Mouse (Mus musculus) ES-CJ7 (cell line): ENCODE data around the gene Hmcn2.

Experiments used
- DNase-seq: peaks from one replicate; pipeline ENCODE4 v3.0.0; 2011; ENCODE audit warnings: low read depth, low spot score

Hmcn2 gene

GRCm38 (mm10) chr2:31454280-31454679 lies 140.1 kb downstream of the Hmcn2 start:
- peak; percentile 51 for DNase-seq

DNA sequence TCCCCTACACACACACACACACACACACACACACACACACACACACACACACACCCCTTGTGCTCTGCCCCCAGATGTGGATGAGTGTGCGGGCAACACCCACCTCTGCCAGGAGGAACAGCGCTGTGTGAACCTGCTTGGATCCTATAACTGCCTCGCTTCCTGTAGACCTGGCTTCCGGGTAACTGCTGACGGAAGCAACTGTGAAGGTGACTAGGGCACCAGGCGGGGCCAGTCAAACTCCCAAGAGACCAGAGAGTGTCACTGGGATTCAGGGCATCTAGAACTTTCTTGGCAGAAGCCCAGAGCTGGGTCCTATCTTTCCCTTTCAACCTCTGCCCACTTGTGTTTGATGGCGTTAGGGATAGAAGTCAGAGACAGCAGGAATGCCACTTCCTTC lies 141.2 kb downstream of the Hmcn2 start:
- no peak for DNase-seq

DNA sequence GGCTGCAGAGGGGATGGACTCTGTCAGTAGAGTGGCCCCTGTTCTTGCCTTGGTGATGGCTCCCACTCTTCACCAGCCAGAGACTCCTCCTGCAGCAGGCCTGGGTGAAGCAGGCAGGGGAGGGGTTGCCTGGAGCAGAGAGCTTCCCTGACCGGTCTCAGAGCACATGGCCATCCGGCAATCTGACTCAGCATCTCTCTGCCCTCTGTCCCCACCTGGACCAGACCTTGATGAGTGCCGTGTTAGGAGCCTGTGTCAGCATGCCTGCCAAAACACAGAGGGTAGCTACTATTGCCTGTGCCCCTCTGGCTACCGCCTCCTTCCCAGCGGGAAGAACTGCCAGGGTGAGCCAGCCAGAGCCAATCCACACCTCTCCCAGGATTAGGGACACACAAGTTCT lies 144.2 kb downstream of the Hmcn2 start:
- no peak for DNase-seq

GRCm38 (mm10) chr2:31458989-31459936 lies 145.0 kb downstream of the Hmcn2 start:
- no peak for DNase-seq

DNA sequence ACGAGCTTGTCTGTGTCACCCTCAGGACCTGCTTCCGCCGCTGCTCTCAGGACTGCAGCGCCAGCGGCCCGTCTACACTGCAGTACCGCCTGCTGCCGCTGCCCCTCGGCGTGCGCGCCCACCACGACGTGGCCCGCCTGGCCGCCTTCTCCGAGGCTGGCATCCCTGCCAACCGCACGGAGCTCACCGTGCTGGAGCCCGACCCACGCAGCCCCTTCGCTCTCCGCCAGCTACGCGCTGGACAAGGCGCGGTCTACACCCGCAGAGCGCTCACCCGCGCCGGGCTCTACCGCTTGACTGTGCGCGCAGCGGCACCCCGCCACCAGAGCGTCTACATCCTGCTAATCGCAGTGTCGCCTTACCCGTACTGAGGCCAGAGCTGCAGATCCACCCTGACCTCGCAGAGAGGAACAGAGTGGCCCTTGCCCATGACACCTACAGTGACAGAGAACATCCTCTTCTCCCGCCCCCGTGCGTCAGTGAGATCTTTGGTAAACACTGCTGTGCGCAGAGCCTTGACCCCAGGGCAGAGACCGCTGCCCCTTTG lies 145.9 kb downstream of the Hmcn2 start:
- DNase-seq = peak; percentile 60

DNA sequence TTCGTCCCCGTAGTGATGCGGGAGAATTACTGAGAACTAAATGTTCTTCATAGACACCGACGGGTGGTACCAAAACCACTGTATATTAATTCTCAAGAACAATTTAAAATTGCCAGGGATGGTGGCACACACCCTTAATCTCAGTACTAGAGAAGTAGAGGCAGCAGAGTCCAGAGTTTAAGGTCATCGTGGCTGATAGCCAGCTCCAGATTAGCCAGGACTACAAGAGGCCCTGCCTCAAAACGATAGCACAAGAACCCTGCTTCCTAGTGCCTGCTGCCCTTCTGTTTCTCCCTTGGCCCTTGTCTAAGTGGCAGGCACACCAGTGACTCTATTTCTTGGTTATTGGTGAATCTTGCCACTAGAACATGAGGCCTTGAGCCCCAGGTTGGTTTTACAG lies 146.7 kb downstream of the Hmcn2 start:
- no peak for DNase-seq

DNA sequence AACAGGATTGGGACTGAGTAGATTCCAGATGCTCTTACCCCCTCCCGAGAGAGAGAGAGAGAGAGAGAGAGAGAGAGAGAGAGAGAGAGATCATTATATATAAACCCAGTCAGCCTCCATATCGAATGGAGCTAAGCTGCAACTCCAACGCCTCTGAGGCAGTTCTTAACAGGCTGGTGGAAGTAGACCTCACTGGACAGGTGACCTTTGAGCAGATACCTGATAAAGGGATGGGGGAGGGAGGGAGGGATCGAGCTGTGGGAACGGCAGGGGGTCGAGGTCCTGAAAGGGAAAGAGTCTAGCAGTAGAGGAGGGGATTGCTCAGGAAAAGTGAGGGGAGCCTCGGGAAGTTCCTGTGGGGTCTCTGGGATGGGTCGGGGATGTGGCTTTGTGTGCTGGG lies 147.8 kb downstream of the Hmcn2 start:
- DNase-seq = no peak

GRCm38 (mm10) chr2:31463253-31463652 lies 149.0 kb downstream of the Hmcn2 start:
- DNase-seq = no peak

- no peak for DNase-seq
These were observed 149.7 kb downstream of the Hmcn2 start for GRCm38 (mm10) chr2:31463696-31464528.

GRCm38 (mm10) chr2:31464529-31464910 lies 150.3 kb downstream of the Hmcn2 start:
- no peak for DNase-seq

- DNase-seq = peak; percentile 73
These were observed 153.2 kb downstream of the Hmcn2 start for GRCm38 (mm10) chr2:31467457-31467856.

DNA sequence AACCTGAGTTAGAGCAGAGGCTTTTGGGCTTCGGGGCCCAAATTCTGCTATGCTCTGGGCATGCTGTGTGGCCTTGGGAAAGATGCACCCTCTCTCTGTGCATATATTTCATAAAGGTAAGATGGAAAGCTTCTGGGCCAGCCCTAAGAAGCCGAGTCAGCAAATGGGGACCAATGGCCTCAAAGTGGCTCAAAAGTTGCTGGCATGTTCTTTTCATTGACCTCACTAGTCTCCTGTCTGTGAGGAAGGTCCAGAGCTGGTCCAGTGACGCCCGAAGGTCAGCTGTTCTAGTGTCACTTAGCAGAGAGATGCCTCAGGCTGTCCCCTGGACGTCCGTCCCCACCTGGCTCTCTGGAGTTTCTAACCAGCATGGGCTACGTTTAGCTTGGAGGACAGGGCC lies 154.6 kb downstream of the Hmcn2 start:
- DNase-seq = no peak

DNA sequence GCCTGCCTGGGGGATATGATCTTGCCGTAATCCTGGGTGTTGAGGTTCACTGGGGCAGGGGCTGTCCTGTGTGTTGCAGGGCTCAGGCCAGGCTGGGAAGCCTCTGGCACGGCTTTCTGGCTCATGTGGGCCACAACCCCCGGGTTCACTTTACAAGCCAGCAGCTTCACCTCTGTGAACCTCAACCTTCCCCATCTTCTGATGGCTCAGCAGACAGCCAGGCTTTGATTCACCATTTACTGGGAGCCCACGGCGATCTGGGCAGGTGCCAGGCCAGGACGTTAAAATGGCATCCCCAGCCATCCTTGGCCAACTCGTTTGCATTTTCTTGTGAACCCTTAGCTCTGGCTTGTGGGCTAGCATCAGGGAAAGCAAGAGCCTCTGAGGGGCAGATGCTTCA lies 155.3 kb downstream of the Hmcn2 start:
- DNase-seq = no peak

- DNase-seq = peak; percentile 98
These were observed 155.9 kb downstream of the Hmcn2 start, which contains the start of gene Ass1 for GRCm38 (mm10) chr2:31469931-31470682. TSS of gene Ass1 (plus strand) at chr2:31470207.

DNA sequence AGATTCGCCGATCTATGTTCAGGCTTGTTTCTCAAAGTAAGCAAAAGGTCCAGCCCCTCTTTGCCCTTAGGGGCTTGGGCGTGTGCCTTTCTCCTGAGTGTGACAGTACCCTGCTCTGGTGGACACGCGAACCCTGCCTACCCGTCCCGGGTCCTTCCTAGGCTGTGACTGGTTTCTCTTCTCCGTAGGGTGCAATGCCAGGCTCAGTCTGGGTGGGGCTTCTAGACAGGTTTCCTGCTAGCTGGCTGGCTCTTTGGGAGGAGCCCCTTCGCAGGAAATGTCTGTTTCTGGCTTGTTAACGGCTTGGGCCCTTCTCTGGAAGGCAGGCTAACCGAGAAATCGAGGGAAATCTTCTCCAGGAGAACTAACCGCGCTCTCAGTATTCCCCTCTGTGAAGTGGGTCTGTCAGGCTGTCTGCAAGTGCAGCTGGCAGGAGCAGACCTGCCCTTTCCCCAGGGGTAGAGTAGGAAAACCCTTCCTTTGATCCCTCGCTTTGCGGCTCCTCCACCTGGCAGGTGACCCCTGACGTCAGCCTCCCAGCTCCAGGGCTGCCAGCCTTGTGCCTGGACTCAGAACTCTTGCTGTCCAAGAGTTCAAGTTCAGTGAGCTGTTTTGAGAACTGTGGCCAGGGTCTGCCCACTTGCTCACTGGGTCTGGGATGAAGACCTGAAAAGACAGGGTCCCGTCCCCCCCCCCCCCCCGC lies 156.6 kb downstream of the Hmcn2 start:
- DNase-seq = peak; percentile 46

- peak; percentile 65 for DNase-seq
These were observed 157.4 kb downstream of the Hmcn2 start for GRCm38 (mm10) chr2:31471611-31472010.

- DNase-seq = peak; percentile 77
These were observed 158.3 kb downstream of the Hmcn2 start for GRCm38 (mm10) chr2:31472406-31473065.

GRCm38 (mm10) chr2:31473941-31474340 lies 159.7 kb downstream of the Hmcn2 start:
- peak; percentile 73 for DNase-seq

DNA sequence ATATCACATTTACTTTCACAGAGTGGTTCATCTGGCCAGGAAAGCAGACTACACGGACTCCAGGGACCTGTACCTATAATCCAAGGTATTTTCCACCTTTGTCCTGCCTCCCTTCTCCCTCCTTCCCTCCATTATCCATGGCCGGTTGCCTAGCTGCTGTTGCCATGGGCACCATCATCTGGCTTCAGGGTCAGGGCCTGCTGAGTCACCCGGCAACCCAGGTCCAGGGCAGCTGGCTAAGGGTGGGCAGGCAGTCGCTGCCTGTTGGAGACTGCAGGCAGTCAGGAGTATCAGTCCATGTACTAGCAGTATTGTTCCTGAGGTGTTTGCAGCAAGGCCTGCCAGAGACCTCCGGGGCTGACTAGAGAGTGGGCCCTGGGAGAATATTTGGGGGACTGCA lies 160.5 kb downstream of the Hmcn2 start:
- no peak for DNase-seq

DNA sequence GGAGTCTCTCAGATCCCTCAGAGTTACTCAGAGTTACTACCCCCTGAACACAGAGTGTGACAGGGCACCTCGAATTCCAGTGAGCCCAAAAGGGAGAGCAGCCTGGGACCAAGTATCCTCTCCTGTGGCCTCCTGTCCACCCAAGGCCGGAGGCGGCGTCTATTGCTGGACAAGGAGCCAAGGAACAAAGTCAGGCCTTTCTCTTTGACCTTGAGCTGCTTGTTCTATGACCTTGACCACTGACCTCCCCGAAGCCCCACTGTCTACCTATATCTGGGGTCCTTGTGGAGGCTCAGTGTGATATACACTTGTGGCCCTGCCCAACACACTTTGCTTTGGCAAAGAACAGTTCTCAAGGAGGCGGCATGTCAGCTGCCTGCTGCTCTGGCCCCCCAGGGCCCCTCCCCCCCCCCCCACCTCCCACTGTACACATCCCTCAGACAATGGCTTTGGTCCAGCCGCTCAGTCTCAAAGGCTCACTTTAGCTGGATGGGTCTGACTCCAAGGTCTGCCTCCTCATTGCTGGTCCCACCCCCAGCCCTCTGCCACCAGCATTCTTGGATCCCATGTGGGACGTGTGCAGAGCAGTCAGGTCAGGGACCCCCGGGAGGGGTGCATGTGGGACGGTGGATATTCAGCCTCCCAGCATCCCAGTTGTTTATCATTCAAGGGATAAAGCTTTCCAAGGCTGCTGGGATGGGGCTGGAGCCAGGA lies 162.0 kb downstream of the Hmcn2 start:
- DNase-seq = no peak
